Mouse (Mus musculus) erythroblast, embryonic 14.5 days (primary cell): ENCODE data around the gene Zfyve1. TPM values are rescaled to one million over a fixed set of nuclear protein-coding genes. Genes with fewer than 3 reads are reported as not detected.
"Not testable (repeated sequence)": the region's sequence is repeated elsewhere in the genome, so short reads cannot be mapped to it uniquely, and the experiment has no call there.

ENCODE experiments used
- H3K27me3 ChIP-seq: 2 replicates; pipeline ENCODE4 v1.6.1; 2012; ENCODE audit warnings: inconsistent platforms; ENCODE audit not compliant: control insufficient read depth
- H3K36me3 ChIP-seq: 2 replicates; pipeline ENCODE4 v1.6.1; 2012; ENCODE audit warnings: mild to moderate bottlenecking, inconsistent platforms; ENCODE audit not compliant: control insufficient read depth
- H3K4me1 ChIP-seq: 2 replicates; pipeline ENCODE4 v1.6.1; 2012; ENCODE audit warnings: inconsistent platforms; ENCODE audit not compliant: control insufficient read depth
- H3K4me3 ChIP-seq: replicated peaks from 2 replicates; pipeline ENCODE3; 2012; ENCODE audit warnings: moderate library complexity, mild to moderate bottlenecking, inconsistent platforms
- H3K9me3 ChIP-seq: 2 replicates; pipeline ENCODE4 v1.6.1; 2012; ENCODE audit warnings: low read length, inconsistent platforms, mixed read lengths; ENCODE audit not compliant: control insufficient read depth
- GATA1 ChIP-seq: IDR thresholded peaks from 2 replicates; pipeline ENCODE4 v1.6.1; 2012; ENCODE audit warnings: low read length, inconsistent platforms, mixed read lengths
- TAL1 ChIP-seq: IDR thresholded peaks from 3 replicates; pipeline ENCODE4 v1.6.1; 2012; ENCODE audit warnings: low read length, inconsistent platforms, mixed read lengths
- polyA plus RNA-seq: library from polyadenylated mRNA; stranded (reverse); fragments of >175 nt; gene quantifications from 2 replicates; pipeline ENCODE4 v1.2.3, GENCODE M21; 2012

Zfyve1 gene
- polyA plus RNA-seq, 1 experiment, result 0.66 TPM

DNA sequence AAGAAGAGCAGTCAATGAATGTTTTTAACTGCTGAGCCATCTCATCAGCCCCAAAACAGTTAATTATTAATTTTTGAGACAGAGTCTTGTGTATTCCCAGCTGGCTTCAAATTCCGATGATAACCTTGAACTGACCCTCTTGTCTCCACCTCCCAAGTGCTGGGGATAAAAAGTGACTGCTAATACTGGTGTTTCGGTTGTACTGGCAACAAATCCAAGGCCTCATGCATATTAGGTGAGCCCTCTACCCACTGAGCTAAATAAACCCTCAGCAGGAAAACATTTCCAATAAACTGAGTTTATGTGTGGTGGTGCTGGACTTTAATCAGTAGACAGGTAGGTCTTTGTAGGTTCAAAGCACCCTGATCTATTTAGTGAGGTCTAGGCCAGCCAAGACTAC lies 22.0 kb upstream of the Zfyve1 start:
- Histone ChIP-seq H3K4me3 (no peak overlapping the region), H3K4me1 (peaks cover 4% of the 10 kb centered on the region), H3K36me3 (no peaks in the 10 kb centered on the region), H3K9me3 (no peaks in the 10 kb centered on the region), H3K27me3 (peaks cover 28% of the 10 kb centered on the region)
- TF ChIP-seq GATA1 (no peak), TAL1 (no peak)

DNA sequence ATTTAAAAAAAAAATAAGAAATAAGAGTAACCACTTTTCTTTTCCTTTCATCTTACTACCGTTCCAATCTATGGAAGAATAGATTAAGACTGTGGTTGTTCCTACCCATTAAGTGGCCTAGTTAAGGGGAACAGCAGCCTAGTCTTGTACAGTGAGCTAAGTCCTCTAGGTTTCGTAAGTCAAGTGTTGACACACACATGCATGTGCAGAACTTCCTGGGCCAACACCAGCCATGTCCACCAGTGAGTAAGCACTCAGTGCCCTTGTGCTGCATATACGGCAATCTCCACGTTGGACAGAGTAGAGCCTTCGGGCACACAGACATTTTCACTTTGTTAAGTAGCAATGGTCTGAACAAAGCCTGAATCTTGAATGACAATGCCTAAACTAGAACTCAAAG lies 20.2 kb upstream of the Zfyve1 start:
- Histone ChIP-seq H3K27me3 (peaks cover 24% of the 10 kb centered on the region), H3K4me1 (peaks cover 4% of the 10 kb centered on the region), H3K9me3 (no peaks in the 10 kb centered on the region), H3K36me3 (no peaks in the 10 kb centered on the region), H3K4me3 (no peak overlapping the region)
- no peak for TF ChIP-seq GATA1
- TF ChIP-seq TAL1, result no peak

GRCm38 (mm10) chr12:83606411-83606810 lies 9.4 kb upstream of the Zfyve1 start:
- not testable (repeated sequence) for H3K27me3 ChIP-seq, H3K4me3 ChIP-seq, H3K36me3 ChIP-seq, H3K9me3 ChIP-seq
- peaks cover 19% of the 10 kb centered on the region for H3K4me1 ChIP-seq

DNA sequence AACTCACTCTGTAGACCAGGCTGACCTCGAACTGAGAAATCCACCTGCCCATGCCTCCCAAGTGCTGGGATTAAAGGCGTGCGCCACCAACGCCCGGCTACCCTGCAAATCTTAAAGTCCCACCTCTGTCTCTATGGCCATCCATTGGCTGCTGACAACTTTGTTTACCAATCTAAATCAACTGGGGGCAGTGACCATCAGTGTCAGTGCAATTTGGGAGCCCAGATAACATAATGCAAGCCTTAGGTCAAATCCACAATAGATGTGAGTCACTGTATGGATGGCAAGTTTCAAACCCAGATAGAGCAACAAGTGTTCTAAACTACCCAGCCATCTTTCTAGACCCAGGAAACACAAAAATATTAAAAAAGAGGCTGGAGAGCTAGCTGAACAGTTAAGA lies 5.3 kb upstream of the Zfyve1 start:
- Histone ChIP-seq H3K27me3 (no peaks in the 10 kb centered on the region), H3K36me3 (no peaks in the 10 kb centered on the region), H3K9me3 (no peaks in the 10 kb centered on the region), H3K4me1 (peaks cover 25% of the 10 kb centered on the region), H3K4me3 (no peak overlapping the region)
- no peak for TF ChIP-seq GATA1
- no peak for TF ChIP-seq TAL1

DNA sequence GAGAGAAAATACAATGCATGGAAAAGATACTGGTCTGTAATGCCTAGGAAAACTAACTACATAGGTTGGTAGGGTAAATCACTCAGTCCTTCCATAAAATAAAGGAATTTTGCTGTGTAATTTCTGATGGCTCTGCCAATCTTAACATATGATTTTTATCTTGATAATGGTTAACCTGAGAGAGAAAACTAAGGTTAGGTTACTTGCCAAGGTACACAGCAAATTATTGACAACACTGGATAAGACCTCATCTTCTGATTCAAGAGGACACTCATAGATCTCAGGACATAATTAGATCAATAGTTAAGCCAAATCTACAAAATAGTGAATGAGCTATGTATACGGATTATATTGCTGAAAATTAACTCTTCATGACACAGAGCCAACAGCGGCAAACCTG lies 859 bp upstream of the Zfyve1 start:
- Histone ChIP-seq H3K9me3 (no peaks in the 10 kb centered on the region), H3K27me3 (no peaks in the 10 kb centered on the region), H3K36me3 (peaks cover 23% of the 10 kb centered on the region), H3K4me3 (peak overlapping the region; percentile 78), H3K4me1 (peaks cover 37% of the 10 kb centered on the region)
- no peak for TF ChIP-seq GATA1
- TF ChIP-seq TAL1, result no peak

GRCm38 (mm10) chr12:83596191-83596954 lies 649 bp downstream of the Zfyve1 start:
- peaks cover 33% of the 10 kb centered on the region for H3K4me1 ChIP-seq
- H3K9me3 ChIP-seq, result no peaks in the 10 kb centered on the region
- H3K36me3 ChIP-seq, result peaks cover 35% of the 10 kb centered on the region
- H3K4me3 ChIP-seq, result peak overlapping the region; percentile 78
- TF ChIP-seq GATA1 (0 out of 2 replicates have a peak, but pooled peaks have one; percentile 22), TAL1 (no peak)
- no peaks in the 10 kb centered on the region for H3K27me3 ChIP-seq

DNA sequence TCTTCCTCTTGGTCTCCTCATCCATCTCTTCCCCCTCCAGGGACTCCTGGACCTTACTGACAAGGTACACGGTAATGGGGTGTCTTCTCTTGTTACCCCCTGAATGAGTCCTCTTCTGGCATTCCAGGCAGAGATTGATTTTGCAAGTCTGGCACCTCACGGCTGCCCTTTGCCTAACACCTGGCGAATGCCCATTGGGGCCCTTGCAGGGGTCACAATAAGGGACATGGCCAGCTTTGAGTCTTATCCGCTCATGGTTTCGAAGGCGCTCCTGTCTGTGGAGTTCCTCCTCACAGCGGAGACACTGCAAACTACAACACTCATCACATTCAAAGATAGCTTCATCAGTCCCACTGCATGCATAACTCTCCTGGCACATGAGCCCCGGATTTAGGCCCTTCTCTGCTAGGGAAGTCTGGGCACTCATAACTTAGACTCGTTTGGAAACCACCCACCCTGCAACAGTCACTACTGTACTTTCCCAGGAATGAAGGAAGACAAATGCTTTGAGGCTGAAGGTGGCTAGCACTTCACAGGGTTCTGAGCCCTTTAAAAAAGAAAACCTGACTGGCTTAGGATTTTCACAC lies 2.5 kb downstream of the Zfyve1 start:
- H3K4me3 ChIP-seq, result no peak overlapping the region
- no peaks in the 10 kb centered on the region for H3K9me3 ChIP-seq
- H3K36me3 ChIP-seq, result peaks cover 49% of the 10 kb centered on the region
- peaks cover 33% of the 10 kb centered on the region for H3K4me1 ChIP-seq
- H3K27me3 ChIP-seq, result no peaks in the 10 kb centered on the region
- TF ChIP-seq TAL1 (no peak), GATA1 (no peak)

GRCm38 (mm10) chr12:83591754-83592501 lies 5.1 kb downstream of the Zfyve1 start:
- no peaks in the 10 kb centered on the region for H3K9me3 ChIP-seq
- peaks cover 32% of the 10 kb centered on the region for H3K4me1 ChIP-seq
- no peak overlapping the region for H3K4me3 ChIP-seq
- no peaks in the 10 kb centered on the region for H3K27me3 ChIP-seq
- peaks cover 75% of the 10 kb centered on the region for H3K36me3 ChIP-seq
- TF ChIP-seq GATA1 (no peak), TAL1 (no peak)

DNA sequence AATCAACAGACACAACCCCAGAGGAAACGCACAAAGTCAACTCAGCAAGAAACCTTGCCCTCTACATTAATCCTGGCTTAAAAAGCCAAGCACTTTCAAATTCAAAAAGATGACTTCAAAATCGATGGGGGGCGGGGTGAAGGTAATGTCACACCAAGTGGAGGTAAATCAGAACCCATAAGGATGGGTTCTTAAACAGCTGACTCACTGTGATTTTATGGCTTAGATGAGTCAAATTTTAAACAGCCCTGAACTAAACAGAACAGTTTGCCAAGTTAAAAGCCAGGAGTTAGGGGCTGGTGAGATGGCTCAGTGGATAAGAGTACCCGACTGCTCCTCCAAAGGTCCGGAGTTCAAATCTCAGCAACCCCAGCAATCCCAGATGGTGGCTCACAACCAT lies 10.4 kb downstream of the Zfyve1 start:
- no peaks in the 10 kb centered on the region for H3K27me3 ChIP-seq
- no peak for TF ChIP-seq TAL1
- no peak for TF ChIP-seq GATA1
- no peak overlapping the region for H3K4me3 ChIP-seq
- H3K4me1 ChIP-seq, result peaks cover 11% of the 10 kb centered on the region
- peaks cover 82% of the 10 kb centered on the region for H3K36me3 ChIP-seq
- H3K9me3 ChIP-seq, result no peaks in the 10 kb centered on the region
